Mouse (Mus musculus) yolk sac, embryonic 10.5 days (tissue): ENCODE measurements at regions not wholly inside any gene's neighbourhood (a gene's known extent, or its start where the extent isn't known, plus 50 kb on each side); places are given as distances from the start of the nearest gene placed in this dataset.
A peak's percentile ranks its signal among the peaks of the same experiment; 100 is the strongest.

ENCODE experiments used
- DNase-seq: peaks from one replicate; pipeline ENCODE4 v3.0.0-alpha.2; 2017; ENCODE audit warnings: low spot score

DNA sequence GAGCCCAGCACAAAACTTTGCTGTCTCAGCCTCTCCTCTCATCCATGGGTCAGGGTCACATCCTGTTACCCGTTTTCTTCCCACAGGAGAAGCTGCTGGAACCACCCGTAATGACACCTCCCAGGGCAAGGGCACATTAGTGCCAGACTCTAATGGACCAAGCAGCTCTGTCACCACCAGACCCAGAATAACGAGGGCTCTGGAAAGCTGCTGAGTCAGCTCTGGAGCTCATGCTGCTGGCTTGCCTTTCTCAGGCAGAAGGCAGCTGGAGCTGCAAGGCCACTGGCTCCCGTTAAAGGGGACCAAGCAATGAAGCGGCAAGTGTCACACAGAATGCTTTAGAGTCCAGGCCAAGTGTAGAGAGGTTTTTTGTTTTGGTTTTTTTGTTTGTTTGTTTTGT, 268.9 kb downstream of the Ptpru start:
- DNase-seq, result no peak

DNA sequence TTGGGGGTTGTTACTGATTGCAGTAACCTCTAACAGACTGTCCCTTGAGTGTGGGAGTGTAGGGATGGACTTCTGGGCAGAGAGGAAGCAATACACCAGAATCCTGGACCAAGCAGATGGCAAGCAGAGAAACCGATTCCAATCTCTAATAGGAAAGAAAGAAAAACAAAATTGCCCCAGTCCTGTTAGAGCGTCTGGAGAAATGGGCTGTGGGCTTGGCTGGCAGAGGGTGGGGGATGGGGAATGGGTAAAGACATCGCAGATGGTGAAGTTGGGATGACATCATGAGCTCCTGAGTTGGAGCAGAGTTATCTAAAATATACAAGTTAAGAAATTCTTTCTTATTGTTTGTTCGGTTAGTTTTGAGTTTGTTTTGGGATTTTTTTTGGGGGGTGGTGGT, 260.5 kb downstream of the Ptpru start:
- DNase-seq, result no peak

GRCm38 (mm10) chr4:131585946-131586345, 252.1 kb downstream of the Ptpru start:
- no peak for DNase-seq

- DNase-seq, result no peak
Measured at GRCm38 (mm10) chr4:131587536-131587935, 250.6 kb downstream of the Ptpru start.

- no peak for DNase-seq
Measured at GRCm38 (mm10) chr4:131590136-131590535, 248.0 kb downstream of the Ptpru start.

DNA sequence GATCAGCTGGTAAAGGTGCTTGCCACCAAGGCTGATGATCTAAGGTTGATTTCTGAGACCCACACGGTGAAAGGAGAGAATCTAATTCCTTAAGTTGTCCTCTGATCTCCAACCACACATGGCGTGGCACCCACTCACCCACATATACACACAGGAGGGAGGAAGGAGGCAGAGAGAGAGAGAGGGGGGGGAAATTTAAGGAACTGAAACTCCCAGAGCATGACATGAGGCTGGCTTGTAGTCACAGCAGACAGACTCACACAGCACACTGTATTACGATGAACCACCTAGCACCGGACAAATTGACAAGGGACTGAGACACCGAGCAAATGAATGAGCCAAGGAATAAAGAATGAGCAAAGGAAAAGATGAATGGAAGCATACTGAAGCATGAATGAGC, 246.6 kb downstream of the Ptpru start:
- no peak for DNase-seq

- no peak for DNase-seq
Measured at GRCm38 (mm10) chr4:131597996-131598395, 240.1 kb downstream of the Ptpru start.

DNA sequence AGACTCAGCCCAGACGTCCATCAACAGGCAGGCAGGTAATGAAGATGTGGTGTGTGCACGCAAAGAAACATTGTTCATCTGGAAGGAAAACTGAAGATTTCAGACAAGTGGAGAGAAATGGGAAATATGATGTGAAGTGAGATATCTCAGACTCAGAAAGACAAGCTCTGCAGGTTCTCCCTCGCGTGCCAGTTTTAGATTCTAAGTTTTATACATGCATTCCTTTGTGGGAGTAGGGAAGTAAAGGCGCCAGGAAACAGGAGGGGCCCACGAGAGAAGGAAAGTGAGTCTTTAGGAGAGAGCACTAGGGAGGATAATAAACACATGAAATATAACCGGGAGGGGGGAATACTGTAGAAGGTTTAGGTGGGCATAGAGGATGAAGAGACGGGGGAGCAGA, 223.7 kb downstream of the Ptpru start:
- no peak for DNase-seq

DNA sequence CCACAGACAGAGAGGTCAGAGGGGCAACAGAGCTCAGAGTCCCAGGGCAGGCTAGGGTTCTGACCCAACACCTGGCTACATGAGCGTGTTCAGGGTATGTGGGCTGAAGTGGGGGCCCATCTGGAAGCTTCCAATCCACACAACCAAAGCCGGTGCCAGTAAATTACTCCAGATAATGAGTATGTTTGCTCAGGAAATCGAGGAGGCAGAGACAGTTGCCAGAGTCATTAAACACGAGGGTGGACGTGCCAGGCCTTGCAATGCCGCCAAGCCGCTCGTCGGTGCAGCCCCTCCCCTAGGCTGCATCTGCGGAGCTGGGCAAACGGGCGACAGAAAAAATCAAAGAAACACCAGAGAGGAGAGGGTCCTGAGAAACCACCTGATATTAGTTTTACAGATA, 222.5 kb downstream of the Ptpru start:
- no peak for DNase-seq

DNA sequence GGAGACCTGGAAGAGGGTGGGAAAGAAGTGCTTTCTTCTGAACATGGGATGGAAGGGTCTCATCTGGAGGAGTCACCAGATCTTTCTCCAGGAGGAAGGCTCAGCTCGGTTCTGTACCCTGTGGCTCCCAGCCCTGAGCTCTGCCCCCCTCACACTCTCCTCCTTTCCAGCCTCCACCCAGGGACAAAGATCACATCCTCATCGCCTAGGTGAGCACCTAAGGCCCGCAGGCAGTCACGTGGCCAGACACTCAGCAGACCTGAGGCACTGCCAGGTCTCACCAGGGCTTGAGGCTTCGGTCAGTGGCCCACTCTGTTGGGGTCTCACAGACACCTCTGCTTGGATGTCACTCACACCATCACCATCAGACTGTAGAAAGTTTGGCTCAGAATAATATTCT, 200.0 kb downstream of the Ptpru start:
- DNase-seq, result no peak

DNA sequence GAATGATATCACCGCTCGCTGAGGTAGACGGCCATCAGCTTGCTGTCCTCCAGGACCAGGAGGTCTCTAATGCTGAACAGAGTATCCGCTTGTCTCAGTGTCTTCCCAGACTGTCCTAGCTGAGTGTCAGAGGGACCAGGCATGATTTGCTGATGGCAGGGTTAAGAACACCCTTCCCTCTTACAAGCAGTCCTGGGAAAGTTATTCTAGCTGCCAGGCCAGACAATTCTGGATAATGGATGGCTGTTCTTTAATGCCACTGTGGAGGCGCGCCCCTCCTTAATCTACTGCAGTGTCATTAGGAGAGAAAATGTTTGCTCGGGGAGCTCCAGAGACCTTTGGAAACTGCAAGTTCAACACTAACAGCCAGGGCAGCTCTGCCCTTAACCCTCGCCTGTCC, 182.1 kb downstream of the Ptpru start:
- DNase-seq, result peak; percentile 16

DNA sequence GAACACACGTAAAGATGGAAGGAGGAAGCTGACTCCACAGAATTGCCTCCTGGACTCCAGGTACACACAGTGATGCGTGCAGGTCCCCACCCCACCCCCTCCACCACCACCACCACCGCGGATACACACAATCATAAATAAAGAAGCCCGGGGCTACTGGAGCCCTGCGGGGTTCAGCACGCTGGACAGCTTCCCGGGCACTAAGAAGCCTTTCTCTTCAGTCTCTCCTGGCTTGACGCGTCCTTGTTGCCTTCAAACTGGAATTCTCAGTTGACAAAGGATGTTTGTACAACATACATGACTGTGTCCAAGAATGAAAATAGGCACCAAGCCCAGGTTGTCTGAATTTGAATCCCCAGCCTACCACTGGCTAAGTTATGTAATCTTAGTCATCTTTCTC, 180.2 kb downstream of the Ptpru start:
- peak; percentile 27 for DNase-seq

DNA sequence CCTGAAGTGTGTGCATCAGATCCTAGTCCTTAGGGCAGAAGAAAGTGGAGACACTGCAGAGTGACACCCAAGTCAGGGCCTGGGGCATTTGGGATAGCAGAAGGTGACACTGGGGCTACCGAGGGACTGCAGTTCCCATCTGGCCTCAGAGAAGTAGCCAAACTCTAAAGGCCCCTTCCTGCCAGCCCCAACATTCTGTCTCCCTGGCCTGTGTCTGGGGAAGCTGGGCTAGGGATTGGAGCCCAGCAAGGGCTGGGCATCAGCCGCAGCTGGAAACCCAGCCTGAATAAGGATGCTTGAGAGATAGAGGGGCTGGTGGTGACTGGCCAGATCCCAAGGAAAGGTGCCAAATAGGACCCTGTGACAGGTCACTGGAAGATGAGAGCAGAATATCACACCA, 177.2 kb downstream of the Ptpru start:
- DNase-seq, result no peak

DNA sequence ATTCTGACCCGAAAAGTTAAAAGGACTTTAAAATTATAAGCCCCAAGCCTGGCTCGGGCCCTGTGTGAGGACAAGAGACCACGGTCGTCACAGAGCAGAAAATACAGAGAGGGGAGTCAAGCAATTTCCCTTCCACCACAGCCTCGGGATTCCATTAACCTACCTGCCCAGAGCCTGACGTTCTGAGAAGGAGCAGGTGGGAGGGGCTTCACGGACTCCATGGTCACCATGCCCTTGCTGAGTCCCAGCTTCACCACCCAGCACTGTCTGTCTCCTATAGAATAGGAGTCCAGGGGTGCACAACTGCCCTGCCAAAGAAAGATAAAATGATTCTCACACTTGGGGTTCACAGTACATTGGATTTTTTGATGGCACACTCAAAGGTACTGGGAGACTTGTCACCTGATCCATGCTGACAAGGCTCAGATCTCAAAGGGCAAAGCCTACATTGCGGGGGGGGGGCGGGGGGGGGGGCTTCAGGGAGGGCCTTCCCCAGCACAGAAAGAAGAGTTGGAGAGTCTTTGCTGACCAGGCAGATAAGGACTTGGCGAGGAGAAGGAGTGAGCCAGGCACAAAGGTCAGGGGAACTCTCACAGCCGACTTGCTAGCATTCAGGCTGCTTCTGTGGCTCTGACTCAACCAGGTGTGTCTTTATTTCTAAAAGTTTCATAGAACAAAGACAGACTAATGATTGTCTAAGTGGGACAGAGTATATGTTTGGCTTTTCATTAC, 166.1 kb downstream of the Ptpru start:
- DNase-seq, result peak; percentile 87

DNA sequence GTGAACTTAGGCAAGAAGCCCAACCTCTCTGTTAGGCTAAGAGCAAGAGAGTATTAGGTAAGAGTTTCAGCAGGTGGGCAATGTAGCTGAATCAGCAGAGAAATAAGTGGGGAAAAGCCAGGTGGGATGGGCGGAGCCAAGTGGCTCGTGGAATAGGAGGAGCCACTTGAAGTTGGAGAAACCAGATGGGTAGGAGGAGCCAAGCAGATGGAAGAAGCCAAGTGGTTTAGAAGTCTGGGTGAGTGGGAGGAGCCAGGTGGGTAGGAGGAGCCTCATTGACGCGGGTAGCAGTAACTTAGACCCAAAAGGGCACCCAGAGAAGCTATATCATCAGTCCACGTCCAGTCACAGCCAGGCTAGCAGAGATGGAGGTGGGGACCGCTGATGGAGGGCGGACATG, 160.1 kb downstream of the Ptpru start:
- DNase-seq, result no peak

DNA sequence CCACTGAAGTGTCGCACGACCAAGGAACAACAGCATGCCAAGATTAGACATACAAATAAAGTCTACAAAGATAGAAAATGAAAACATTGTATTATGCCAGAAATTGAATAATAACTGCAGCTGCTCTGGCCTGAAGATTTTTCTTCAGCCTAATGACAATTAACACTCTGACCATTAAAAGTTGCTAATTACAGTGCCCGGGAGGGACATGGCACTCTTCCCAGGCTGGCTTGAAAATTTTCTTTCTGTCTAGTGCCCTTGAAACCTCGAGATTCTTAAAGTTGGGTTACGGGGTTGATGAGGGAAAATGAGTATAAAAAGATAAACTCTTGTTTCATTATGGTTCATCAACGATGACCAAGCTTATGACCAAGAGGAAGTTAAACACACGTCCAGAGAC, 154.9 kb downstream of the Ptpru start:
- no peak for DNase-seq

DNA sequence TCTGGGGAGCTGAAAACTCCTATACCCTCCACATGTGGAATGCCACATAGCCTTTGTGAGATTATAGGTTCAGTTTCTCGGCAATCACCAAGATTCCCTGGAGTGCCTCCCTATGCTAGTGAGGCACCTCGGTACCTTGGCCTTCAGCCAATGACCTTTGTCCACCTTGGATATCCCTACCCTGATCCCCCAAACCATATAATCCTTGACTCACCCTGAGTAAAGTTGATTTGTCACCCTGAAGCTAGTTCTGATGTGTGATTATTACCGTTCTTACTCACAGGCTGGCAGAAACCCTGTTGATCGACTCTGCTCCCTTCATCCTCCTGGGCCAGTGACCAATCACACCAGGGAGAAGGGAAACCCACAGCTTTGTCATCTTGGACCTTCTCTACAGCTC, 152.5 kb downstream of the Ptpru start:
- DNase-seq, result no peak

GRCm38 (mm10) chr4:131694232-131694631, 143.9 kb downstream of the Ptpru start:
- peak; percentile 20 for DNase-seq

- DNase-seq, result peak; percentile 38
Measured at GRCm38 (mm10) chr4:131695941-131696912, 141.9 kb downstream of the Ptpru start.
